Mouse (Mus musculus) cerebellum, adult 2 months (tissue): Measurements from ENCODE around the gene Spns1.

Experiments
- CTCF ChIP-seq: fragments of 200-500 bp; IDR thresholded peaks from 2 replicates; pipeline ENCODE4 v1.5.1; 2011; ENCODE audit warnings: low read depth, mild to moderate bottlenecking, control low read depth, low read length, moderate library complexity, borderline replicate concordance; ENCODE audit not compliant: insufficient read depth
- POLR2A ChIP-seq: fragments of 200-500 bp; IDR thresholded peaks from 2 replicates; pipeline ENCODE4 v1.6.1; 2011; ENCODE audit warnings: low read length, control low read depth, borderline replicate concordance; ENCODE audit not compliant: insufficient read depth

DNA sequence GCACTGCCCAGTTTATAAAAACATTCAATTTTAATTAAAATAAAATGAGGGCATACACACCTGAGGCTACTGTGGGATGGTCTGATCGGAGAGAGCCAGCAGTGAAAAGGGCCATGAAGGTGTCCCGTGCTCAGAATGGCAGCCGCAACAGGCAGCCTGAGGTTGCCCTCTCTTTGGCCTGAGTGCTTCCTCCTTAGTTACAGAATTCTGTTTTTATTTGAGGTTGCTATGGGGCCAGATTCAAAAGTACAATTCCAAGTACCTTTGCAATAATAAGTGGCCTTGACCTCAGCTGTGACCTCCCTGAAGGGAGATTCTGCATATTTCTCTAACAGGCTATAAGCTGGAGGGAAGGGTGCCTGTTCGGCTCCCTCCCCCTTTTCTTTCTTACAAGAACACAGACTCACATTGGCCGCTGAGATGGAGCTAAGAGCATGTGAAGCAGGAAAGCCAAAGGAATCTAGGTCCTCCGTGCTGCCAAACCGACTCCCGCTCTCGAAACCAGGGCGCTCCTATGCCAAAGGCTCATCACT lies 25.8 kb downstream of the Spns1 start:
- TF ChIP-seq POLR2A (no peak), CTCF (no peak)
